Mouse (Mus musculus) liver, embryonic 14.5 days (tissue): ENCODE results near the gene Gm17402.

Experiments
- CTCF ChIP-seq: IDR thresholded peaks from 2 replicates; pipeline ENCODE4 v1.5.1; 2016; ENCODE audit warnings: antibody characterized with exemption, low read depth, control low read depth
- EP300 ChIP-seq: IDR thresholded peaks from 2 replicates; pipeline ENCODE4 v1.6.1; 2016; ENCODE audit warnings: antibody characterized with exemption, low read depth

DNA sequence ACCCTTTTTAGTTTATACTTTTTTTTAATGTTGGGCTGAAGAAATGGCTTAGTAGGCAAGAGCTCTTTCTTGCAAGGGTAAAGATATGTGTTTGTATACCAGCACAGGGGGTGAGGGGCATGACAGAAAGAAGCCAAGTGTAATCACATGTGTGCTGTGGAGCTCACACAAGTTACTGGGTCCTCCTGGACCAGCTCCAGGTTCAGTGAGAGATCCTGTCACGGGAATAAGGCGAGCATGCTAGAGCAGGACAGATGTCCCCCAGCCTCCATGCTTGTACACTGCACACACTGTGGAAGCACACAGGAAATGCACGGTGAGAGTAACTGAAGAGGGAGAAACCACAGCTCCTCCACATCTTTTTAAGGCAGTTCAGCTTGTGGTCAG is 22.2 kb downstream of the Gm17402 start:
- TF ChIP-seq CTCF, result no peak
- no peak for TF ChIP-seq EP300
